Mouse (Mus musculus) layer of hippocampus, adult 2 months (tissue): ENCODE results near the gene Carm1. TPM values are rescaled to one million over a fixed set of nuclear protein-coding genes. Genes with fewer than 3 reads are reported as not detected.

Source experiments
- DNase-seq, 2 experiments: peaks; one replicate each; pipeline ENCODE4 v3.0.0; 2022; ENCODE audit warnings: low spot score in 2 of 2
- H3K27ac ChIP-seq: fragments of 200-600 bp; 2 replicates; pipeline ENCODE4 v1.8.1; 2022
- H3K4me3 ChIP-seq: fragments of 200-600 bp; 2 replicates; pipeline ENCODE4 v1.8.1; 2022; ENCODE audit warnings: mild to moderate bottlenecking
- CTCF ChIP-seq: fragments of 200-600 bp; conservative IDR thresholded peaks from 2 replicates; pipeline ENCODE4 v1.8.1; 2022; ENCODE audit warnings: antibody characterized with exemption, mild to moderate bottlenecking, moderate library complexity
- microRNA-seq, 2 experiments: library from miRNA; unstranded; fragments of <30 nt; microRNA quantifications; one replicate each; pipeline ENCODE4 v1.2.0; 2021
- total RNA-seq, 2 experiments: library from RNA; stranded (reverse); gene quantifications; 2 replicates each; pipeline ENCODE4 v1.2.3; 2021

Carm1 gene
- total RNA-seq, 2 experiments from 2014 or later: 75.9 to 85.6 TPM

DNA sequence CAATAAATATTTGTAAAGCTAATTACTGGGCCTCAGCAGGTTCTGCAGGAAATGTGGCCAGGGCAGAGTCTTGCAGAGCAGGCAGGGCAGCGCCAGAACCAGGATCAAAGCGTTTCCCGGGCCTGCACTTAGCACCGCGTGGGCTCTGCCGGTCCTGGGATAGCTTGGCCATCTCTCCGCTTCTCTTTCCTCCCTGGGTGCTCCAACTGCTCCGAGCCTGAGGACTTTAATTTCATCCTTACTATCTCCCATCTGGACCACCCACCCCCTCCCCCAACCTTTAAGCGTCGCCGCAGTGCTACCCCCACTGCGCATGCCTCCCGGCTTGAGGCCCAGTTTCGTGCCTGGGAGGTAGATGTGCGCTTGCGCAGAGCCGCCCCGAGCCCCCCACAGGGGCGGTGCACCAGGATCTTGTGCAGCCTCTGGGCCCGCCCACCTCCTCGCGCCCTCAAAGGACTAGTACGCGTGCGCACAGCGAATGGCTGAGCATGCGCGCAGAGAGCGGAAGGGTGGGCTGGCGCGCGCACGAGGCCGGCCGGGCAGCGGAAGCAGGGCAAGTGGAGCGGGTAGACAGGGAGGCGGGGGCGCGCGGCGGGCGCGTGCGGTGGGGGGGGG, 69.0 kb downstream of the Carm1 start, which contains the start of gene Smarca4:
Gene Smarca4, plus strand, starts transcription at position 553 of the 615 bp plus-strand sequence.
- H3K4me3 ChIP-seq: peak within 1 kb of the TSS; percentile 97
- DNase-seq: peak; percentile 99 to 100
- no peak for TF ChIP-seq CTCF
- H3K27ac ChIP-seq: peak within 1 kb of the TSS; percentile 99

DNA sequence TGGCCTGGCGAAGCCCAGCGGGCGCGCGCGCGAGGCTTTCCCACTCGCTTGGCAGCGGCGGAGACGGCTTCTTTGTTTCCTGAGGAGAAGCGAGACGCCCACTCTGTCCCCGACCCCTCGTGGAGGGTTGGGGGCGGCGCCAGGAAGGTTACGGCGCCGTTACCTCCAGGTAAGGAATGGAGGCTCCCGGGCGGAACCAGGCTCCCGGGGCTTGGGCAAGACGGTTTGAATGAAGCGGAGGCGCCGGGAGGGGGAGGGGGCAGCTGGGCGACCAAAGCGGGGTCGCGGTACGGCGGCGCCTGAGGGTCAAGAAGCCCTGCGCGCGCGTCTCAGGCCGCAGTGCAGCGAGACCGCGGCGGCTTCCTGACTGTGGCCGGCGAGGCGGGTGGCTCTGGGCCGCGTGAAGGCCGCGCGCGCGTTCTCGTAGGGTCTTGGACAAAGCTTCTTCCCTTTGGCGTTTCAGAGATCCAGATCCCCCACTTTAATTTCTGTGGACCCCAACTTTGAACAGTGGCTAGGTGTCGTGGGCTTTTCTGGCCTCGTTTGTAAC, 69.6 kb downstream of the Carm1 start:
- TF ChIP-seq CTCF: no peak

DNA sequence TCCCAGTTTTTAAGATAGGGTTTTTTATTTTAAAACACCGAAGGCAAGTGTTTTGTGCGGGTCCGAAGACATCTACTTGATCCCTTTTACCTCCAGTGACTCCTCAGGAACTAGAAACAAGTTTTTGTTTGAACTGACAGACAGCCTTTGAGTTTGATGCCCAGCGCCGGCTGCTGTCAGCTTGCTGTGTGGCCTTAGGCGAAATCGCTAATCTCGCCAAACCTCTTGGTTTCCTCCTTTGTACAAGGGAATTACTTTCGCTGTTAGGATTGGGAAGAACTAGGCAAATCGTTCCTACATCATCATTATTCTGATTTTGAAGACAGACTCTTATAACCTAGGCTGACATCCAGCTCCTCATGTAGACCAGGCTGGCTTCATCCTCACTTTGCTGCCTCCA, 70.4 kb downstream of the Carm1 start:
- DNase-seq: no peak
- H3K27ac ChIP-seq: peak overlapping the region; percentile 98
- no peak for TF ChIP-seq CTCF
- peak overlapping the region; percentile 97 for H3K4me3 ChIP-seq

More for the DNA sequence above, 69.6 kb downstream of the Carm1 start:
- Histone ChIP-seq H3K27ac (peak overlapping the region; percentile 98), H3K4me3 (peak overlapping the region; percentile 97)
- peak; percentile 70 to 81 for DNase-seq

DNA sequence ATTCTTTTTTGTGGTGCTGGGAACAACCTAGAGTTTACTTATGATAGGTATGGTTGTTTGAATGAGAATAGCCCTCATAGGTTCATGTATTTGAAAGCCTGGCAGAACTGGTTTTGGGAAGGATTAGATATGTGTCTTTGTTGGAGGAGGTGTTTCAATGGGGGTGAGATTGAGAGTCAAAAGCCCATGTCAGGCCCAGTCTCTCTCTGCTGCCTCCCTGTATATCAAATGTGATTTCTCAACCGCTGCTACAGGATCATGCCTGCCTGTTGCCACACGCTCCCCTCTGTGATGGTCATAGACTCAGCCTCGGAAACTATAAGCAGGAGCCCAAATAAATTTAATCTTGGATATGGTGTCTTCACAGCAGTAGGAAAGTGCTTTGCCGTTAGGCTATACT, 73.5 kb downstream of the Carm1 start:
- no peak overlapping the region for H3K27ac ChIP-seq
- TF ChIP-seq CTCF: no peak
- no peak overlapping the region for H3K4me3 ChIP-seq
- no peak for DNase-seq

DNA sequence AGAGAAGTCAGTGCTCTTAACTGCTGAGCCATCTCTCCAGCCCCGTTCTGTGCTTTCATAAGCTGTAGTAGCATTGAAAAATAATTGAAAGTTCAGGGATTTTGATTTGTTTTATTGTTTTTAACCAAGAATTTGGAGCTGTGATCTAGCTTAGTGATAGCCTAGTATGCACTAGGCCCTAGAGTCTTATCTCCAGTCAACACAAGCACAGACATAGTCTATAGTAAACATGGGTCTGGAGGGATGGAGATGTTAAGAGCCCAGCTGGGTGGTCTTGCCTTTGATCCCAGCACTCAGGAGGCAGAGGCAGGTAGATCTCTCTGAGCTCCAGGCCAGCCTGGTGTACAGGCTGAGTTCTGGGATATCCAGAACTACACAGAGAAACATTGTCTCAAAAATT, 76.0 kb downstream of the Carm1 start:
- Histone ChIP-seq H3K4me3 (no peak overlapping the region), H3K27ac (no peak overlapping the region)
- no peak for TF ChIP-seq CTCF
- no peak for DNase-seq

DNA sequence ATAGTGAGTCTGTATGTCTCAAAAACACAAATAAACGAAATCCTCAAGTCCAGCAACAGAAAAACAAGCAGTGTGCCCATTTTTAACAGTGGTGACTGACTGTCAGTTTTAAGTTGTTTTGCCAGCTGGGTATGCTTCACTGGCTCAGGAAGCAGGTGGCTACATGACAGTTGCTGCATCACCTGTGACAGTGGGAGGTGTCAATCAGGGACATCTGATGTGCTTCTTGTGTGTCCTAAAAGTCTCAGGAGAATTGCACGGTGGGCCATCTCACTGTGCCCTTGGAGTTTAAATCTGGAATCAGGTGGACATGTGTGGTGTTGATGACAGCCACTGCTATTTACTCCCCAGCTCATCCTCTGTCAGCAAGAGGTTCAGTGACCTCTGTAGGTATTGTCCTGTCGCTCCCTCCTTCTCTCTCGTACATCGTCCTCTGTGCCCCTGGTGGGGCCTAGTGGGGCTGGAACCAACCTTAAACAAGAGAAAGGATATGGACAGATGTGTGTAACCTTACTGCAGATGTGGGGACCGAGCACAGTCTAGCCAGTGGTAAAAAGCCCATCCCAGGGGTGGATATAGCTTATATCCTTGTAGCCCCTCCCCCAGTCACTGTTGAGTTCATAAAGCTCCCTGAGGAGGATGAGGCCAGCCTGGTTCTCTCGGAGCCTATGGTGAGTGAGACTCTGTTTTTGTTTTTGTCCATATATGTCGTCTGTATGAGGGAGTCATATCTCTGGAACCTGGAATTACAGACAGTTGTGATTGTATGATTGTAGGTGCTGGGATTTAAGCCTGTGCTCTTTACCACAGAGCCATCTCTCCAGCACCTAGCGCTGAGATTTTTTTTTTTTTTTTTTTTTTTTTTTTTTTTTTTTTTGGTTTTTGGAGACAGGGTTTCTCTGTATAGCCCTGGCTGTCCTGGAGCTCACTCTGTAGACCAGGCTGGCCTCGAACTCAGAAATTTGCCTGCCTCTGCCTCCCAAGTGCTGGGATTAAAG, 78.9 kb downstream of the Carm1 start:
- no peak overlapping the region for H3K27ac ChIP-seq
- no peak overlapping the region for H3K4me3 ChIP-seq
- TF ChIP-seq CTCF: no peak
- no peak for DNase-seq

DNA sequence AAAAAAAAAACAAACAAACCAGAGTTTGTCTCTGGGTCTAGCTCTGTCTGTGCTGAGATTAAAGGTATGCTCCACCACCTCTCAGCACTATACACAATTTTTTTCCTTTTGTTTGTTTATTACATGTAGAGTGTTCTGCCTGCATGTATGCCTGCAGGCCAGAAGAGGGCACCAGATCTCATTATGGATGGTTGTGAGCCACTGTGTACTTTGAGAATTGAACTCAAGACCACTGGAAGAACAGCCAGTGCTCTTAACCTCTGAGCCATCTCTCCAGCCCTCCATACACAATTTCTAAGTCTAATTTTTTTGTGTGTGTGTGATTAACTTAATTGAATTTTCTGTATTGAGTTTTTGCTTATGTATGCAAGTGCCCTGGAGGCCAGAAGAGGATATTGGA, 79.9 kb downstream of the Carm1 start:
- Histone ChIP-seq H3K27ac (no peak overlapping the region), H3K4me3 (no peak overlapping the region)
- TF ChIP-seq CTCF: peak; percentile 71
- DNase-seq: no peak

DNA sequence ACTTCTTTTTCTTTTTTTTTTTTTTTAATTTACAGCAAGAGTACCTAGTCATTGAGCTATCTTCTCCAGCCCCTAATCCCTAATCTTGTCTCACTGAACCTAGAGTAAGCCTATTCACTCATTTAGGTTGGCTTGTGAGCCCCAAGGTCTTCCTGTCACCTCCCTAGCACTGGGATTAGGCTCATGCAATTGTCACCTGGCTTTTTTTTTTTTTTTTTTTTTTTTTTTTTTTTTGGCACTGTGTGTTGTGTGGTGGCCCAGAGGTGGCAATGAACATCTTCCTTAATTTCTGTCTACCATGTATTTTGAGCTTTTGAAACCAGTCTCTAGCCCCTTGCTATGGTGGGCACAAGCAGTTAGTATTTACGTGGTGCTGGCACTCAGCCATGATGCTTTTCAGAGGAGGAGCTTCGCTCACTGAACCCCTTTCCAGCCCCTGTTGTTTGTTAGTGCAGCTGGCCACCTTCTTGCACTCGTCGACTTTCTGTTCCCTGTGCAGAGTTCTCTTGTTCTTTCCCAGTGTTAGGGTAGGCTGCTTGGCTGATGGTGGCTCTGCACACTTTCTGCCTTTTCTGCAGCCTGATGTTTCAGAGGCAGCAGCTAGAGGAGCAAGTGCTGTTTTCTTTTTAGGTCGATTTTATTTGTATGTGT, 80.6 kb downstream of the Carm1 start:
- Histone ChIP-seq H3K4me3 (no peak overlapping the region), H3K27ac (no peak overlapping the region; the same call in 1 of the 2 replicates)
- no peak for DNase-seq
- no peak; the same call in 1 of the 2 replicates for TF ChIP-seq CTCF

DNA sequence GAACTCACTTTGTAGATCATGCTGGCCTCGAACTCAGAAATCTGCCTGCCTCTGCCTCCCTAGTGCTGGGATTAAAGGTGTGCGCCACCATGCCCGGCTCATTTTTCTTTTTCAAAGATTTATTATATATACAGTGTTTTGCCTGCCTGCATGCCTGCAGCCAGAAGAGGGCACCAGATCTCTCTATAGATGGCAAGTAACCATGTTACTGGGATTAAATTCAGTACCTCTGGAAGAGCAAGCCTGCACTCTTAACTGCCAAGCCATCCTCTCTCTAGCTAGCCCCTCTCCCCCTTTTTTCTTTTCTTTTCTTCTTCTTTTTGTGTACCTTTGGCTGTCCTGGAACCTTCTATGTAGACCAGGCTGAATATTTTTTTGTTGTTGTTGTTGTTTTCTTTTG, 84.0 kb downstream of the Carm1 start:
- H3K27ac ChIP-seq: 0 out of 2 replicates have a peak overlapping the region, but pooled peaks have one; percentile 5
- peak; percentile 31 to 68 for DNase-seq
- no peak overlapping the region for H3K4me3 ChIP-seq
- peak; percentile 85 for TF ChIP-seq CTCF

DNA sequence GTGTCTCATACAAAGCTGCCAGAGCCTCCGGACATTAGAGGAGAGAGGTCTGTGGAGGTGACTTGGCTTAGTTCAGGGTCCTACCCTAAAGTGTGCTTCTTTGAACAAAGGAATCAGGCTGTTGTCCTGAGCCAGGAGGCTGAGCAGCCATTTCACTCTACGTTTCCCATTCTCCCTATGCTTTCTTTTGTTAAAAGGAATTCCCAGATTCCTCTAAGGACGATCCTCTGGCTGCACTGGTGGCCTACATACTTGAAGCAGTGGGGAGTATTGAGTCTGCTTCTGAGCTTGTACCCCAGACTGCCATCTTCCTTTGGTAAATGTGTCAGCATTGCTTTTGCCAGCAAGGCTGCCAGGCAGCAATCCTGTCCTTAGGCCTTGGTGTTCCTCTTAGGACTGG, 86.4 kb downstream of the Carm1 start:
- no peak for DNase-seq
- no peak for TF ChIP-seq CTCF
- H3K27ac ChIP-seq: peak overlapping the region; percentile 32; the same call in 1 of the 2 replicates
- no peak overlapping the region for H3K4me3 ChIP-seq

DNA sequence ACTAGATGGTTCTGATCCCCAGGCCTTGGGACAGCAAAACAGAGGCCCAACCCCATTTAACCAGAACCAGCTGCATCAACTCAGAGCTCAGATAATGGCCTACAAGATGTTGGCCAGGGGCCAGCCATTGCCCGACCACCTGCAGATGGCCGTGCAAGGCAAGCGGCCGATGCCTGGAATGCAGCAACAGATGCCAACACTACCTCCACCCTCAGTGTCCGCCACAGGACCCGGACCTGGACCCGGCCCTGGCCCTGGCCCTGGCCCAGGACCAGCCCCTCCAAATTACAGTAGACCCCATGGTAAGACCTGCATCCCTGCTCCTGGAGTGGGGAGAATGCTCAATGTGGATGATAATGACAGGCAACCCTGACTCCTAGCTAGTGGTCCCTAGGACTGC, 88.9 kb downstream of the Carm1 start:
- no peak for TF ChIP-seq CTCF
- Histone ChIP-seq H3K4me3 (no peak overlapping the region), H3K27ac (peak overlapping the region; percentile 15; the same call in 1 of the 2 replicates)
- no peak for DNase-seq

DNA sequence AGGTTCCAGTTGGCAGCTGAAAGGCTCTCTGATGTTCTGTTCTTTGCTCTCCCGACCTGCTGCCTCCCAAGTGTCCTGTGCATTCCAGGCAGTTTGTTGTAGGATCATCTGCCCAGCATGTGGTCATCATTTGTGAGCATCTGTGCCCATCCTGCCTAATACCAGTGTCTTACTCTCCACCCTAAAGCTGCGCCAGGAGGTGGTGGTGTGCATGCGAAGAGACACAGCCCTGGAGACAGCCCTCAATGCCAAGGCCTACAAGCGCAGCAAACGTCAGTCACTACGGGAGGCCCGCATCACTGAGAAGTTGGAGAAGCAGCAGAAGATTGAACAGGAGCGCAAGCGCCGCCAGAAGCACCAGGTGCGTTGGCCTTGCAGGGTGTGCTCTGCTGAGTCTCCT, 92.3 kb downstream of the Carm1 start:
- Histone ChIP-seq H3K4me3 (no peak overlapping the region), H3K27ac (no peak overlapping the region)
- DNase-seq: no peak
- no peak for TF ChIP-seq CTCF

Small RNA genes lying within 50 kb of the gene (microRNA-seq; reads per million reads assigned to microRNA genes)
- 0 reads per million in 2 experiments for gene Mir1946b

Other genes with a start within 250 kb of the Carm1 start
- gene Ap1m2, start 234.6 kb upstream of the Carm1 start, total RNA-seq: under 1 TPM; 0.41 to 0.76 TPM
- 10 to 100 TPM; 50.7 to 52.6 TPM for gene Slc44a2, start 226.2 kb upstream of the Carm1 start, total RNA-seq
- gene Ilf3, start 179.0 kb upstream of the Carm1 start, total RNA-seq: 100 to 1,000 TPM; 106 to 108 TPM
- gene Qtrt1, start 135.1 kb upstream of the Carm1 start, total RNA-seq: 10 to 100 TPM; 31.2 to 46.2 TPM
- gene Dnm2, start 122.0 kb upstream of the Carm1 start, total RNA-seq: 10 to 100 TPM; 58.0 to 69.6 TPM
- 10 to 100 TPM; 13.5 to 15.5 TPM for gene Tmed1, start 36.6 kb upstream of the Carm1 start, total RNA-seq
- under 1 TPM; 0.27 to 0.44 TPM for gene AB124611, start 20.7 kb upstream of the Carm1 start, total RNA-seq
- gene Timm29, start 45.8 kb downstream of the Carm1 start, total RNA-seq: 10 to 100 TPM; 58.3 to 62.0 TPM
- gene Yipf2, start 45.9 kb downstream of the Carm1 start, total RNA-seq: 10 to 100 TPM; 18.6 to 19.8 TPM
- gene Smarca4, start 69.3 kb downstream of the Carm1 start, total RNA-seq: 100 to 1,000 TPM; 114 to 115 TPM
- 10 to 100 TPM; 12.0 to 16.2 TPM for gene Ldlr, start 176.6 kb downstream of the Carm1 start, total RNA-seq
- gene Spc24, start 213.4 kb downstream of the Carm1 start, total RNA-seq: 1 to 10 TPM; 2.2 to 2.9 TPM